Mouse (Mus musculus) cerebellum, postnatal 14 days (tissue): ENCODE results near the gene Supt16.

ENCODE experiments used
- DNase-seq, 2 experiments: peaks; one replicate each; pipeline ENCODE4 v3.0.0; 2021; ENCODE audit warnings: mixed read lengths in 2 of 2

Gene Supt16

DNA sequence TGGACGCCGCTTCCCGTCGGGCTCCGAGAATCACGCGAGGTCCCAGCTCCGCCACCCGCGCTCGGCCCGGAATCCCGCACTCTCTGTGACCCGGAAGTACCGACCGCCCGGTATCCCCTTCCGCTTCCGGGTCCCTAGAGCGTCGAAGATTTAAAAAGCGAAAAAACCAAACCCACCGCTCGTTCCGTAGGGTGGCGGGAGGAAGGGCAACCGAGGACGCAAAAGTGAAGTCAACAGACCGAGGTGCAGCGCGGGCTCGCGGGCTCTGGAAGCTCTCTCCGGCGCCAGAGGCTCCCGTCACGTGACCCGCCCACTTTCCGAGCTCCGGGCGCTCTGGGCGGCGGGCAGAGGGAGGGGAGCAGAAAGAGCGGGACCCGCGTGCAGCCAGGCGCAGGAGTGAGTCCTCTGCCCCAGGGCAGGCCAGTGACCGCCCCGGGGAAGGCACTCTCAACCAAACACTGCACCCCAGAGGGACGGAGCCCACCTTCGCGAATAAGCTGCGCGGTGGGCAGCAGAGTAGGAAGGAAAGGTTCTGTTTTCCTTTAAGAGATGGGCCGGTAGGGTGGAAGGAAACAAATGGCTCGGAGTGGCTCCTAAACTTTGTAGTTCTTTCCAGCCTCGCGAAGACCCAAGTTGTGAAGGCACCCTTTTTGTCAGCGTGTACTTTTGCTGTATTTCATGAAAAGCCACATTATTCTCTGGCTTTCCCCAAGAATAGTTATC lies at the start of gene Supt16:
Gene Supt16 (minus strand): TSS at position 261 of the 723 bp plus-strand sequence.
- peak; percentile 86 to 88 for DNase-seq

- DNase-seq: no peak
Observed at GRCm38 (mm10) chr14:52246129-52246528, 48.9 kb upstream of the Supt16 start.

DNA sequence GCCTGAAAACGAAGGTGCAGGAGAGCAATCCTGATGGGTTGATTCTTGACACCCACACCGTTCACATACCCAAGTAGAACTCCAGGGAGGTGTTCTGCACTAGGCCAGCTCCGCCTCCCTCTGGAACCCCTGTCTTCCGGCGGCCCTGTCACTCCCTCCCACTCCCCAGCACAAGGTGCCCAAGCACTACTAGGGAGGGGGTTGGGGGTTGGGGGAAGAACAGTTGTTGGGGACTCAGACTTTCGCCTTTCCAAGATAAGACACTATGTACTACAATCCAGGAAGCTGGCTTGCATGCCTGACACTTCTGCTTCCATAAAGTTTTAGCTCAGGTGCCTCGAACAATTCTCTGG lies 47.5 kb upstream of the Supt16 start:
- DNase-seq: no peak

DNA sequence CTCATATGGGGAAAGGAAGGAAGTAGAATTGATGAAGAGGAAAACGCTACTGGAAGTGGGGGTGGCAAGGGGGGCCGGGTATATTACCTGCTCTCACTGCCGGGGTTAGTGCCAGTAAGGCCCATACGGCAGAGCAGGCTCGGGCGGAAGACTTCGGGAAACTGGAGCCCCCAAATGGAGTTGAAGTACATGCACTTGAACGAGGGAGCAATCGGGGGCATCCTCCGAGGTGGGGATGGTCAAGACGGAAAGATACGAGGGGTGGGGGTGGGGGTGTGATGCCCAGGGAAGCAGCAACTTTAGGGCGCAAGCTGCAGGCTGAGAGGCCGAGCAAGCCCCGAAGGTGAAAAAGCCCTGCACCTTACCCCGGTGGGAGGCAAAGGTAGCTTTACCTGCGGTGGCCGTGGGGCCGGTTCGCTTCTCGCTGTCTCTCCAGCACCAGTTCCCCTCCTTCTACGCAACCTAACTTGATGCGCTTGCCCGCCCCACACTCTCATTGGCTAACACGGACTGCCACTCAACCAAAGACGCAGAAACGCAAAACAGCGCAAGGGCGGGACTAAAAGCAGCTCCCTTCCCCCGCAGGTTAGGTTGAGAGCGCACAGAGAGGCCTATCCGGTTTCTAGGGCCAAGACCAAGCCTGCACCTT lies 46.9 kb upstream of the Supt16 start:
- peak; percentile 100 for DNase-seq

- DNase-seq: no peak
Observed at GRCm38 (mm10) chr14:52236216-52236615, 39.0 kb upstream of the Supt16 start.

- DNase-seq: peak; percentile 9 to 12
Observed at GRCm38 (mm10) chr14:52235165-52235564, 37.9 kb upstream of the Supt16 start.

- no peak for DNase-seq
Observed at GRCm38 (mm10) chr14:52232249-52232648, 35.0 kb upstream of the Supt16 start.

GRCm38 (mm10) chr14:52225972-52226371 lies 28.8 kb upstream of the Supt16 start:
- no peak for DNase-seq

DNA sequence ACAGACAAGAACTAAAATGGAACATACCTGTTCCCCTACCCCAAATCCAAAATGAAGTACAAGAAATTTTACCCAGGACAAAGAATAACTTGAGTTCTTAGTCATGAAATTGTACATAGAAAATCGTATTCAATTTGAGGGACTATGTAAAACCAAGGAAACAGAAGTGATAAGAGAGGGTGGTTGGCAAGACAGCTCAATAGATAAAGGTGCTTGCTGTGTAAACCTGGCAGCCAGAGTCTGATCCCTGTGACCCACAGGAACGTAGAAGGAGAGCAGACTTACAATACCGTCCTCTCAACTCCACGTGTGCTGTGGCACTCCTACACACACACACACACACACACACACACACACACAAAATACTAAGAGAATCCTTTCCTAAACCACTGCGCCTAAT lies 20.0 kb upstream of the Supt16 start:
- no peak for DNase-seq

DNA sequence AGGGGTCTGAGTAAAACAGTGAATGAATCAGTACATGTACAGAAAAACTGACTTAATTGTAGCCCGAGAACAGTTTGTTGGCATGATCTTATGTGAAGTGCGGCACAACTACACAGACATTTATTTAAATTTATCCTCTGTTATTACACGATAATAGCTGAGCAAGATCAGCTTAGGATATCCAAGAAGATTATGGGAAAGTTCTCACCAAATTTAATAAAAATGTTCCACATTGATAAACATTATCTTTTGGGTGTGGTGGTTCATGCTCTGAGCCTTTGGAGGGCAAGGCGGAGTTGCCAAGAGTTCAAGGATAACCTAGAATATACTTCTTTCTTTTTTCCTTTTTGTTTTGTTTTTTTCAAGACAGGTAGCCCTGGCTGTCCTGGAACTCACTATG lies 2.2 kb upstream of the Supt16 start:
- no peak for DNase-seq

DNA sequence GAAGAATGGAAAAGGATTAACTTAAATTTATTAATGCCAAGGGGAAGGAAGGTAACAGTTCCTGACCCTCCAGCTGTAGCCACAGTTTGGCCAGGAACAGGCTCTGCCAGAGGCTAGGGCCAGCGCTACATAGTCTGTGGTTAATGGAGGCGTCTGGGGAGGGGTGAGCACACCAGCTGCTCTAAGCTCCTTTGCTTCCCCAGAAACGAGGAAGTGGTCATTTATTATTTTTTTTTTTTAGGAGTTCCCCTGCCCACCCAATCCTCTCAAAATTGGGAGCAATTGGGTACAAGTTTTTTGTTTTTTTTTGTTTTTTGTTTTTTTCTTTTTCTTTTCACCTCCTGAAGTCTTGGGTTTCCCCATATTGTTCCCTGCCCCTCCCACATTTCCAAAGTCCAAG lies 925 bp upstream of the Supt16 start:
- no peak for DNase-seq

GRCm38 (mm10) chr14:52196230-52197155 lies 723 bp downstream of the Supt16 start:
- DNase-seq: peak in 1 of 2 experiments; percentile 41

DNA sequence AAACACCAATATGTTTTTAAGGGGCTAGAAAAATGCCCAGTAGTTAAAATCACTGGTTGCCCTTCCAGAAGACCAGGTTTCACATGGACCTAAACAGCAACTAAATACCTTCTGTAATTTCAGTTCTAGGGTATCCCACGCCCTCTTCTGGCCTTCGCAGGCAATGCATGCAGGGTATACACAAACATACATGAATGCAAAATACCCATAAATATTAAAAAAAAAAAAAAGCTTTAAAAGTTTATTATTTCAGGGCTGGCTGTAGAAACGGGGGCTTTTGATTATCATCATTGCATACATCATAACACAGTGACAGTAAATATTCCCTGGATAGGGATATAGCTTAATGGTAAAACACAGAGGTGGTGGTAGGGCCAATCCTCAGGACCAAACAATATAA lies 1.5 kb downstream of the Supt16 start:
- peak; percentile 64 to 76 for DNase-seq

GRCm38 (mm10) chr14:52190740-52191359 lies 6.4 kb downstream of the Supt16 start:
- peak; percentile 38 to 52 for DNase-seq

GRCm38 (mm10) chr14:52189519-52189918 lies 7.7 kb downstream of the Supt16 start:
- DNase-seq: no peak

DNA sequence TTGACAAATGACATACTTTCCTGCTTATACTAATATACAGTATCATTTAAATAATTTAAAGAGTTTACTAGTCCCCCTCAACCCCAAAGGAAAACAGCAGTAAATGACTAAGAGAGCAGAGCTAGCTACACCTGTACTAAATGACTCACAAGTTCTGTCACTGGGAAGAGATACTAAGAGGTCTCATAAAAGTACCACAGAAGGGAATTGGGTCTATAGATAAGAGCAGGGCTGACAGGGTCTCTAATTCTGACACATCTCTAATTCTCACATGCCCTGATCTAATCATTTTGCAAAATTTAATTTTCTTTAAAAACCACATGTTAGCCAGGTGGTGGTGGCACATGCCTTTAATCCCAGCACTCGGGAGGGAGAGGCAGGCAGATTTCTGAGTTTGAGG lies 8.4 kb downstream of the Supt16 start:
- DNase-seq: no peak

- DNase-seq: no peak
Observed at GRCm38 (mm10) chr14:52166571-52166970, 30.6 kb downstream of the Supt16 start.

DNA sequence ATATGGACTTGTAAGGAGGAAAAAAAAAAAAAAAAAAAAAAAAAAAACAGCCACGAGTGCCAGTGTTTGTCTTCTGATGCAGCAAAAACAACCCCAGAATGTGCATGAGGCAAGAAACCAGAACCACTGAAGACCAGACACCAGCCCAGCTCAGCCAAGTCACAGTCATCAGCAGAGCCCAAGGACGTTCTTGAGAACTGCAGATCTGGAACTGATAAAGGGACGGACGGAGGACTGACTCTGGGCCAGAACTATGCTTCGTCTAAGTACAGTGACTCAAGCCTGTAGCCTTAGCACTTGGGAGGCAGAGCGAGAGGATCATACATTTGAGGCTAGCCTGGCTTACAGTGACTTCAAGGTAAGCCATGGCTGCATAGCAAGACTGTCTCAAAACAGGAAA lies 36.3 kb downstream of the Supt16 start:
- DNase-seq: no peak

DNA sequence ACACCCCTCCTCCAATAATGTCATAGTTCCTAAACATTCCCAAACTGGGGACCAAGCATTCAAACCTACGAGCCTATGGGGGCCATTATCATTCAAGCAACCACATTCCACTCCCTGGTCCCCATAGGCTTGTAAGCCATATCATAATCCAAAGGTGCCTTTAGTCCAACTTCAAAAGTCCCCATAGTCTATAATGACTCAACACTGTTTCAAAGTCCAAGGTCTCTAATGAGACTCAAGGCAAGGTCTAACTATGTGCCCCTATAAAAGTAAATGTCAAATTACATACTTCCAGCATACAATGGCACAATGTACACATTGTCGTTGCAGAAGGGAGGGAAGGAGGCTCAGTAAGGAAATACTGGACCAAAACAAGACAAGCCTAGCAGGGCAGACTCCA lies 42.2 kb downstream of the Supt16 start:
- DNase-seq: no peak

DNA sequence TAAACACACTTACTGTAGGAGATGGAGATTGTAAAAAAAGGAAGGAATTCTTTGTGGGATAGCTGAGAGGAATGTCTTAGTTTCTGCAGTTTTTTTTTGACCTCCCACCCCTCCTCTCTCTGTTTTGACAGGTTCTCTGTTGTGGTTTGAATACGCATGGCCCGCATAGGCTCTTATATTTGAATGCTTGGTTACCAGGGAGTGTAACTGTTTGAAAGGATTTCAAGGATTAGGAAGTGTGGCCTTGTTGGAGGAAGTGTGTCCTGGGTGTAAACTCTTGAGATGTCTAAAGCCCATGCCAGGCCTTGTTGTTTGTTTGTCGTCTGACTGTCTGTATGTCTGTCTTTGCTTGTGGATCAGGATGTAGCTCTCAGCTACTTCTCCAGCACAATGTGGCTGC lies 44.6 kb downstream of the Supt16 start:
- DNase-seq: no peak

DNA sequence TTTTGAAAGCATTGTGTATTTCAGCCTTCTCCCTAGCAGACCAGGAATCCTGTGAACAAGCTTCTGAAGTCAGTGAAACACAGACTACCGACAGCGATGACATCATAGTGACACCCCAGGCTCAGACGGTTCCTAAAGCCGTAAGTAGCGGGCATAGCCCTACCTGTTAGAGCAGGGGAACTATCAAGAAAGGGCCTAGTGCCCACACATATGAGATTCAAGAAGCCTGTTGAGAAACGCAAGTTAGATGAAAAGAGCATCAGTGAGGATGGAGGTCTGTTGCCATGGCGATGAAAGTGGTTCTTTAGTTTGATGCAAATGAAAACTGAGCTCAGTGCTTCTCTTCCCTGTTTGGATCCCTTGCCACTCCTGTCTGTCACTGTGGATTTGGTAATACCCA lies 45.0 kb downstream of the Supt16 start:
- DNase-seq: no peak

DNA sequence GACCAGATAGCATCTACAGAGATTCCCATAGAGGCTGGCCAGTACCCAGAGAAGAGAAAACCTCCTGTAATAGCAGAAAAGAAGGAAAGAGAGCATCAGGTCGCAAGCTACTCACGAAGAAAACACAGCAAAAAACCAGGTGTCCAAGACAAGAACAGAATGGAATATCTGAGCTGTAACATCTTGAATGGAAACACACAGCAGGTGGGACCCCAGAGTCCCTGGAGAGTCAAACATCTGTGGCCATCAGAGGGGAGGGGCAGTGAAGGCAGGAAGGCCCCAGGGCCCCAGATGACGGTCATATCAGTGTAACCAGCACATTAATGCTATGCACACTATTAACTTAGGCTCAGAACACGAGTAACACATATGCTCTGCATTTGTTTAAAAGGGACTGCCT lies 47.3 kb downstream of the Supt16 start:
- no peak for DNase-seq

DNA sequence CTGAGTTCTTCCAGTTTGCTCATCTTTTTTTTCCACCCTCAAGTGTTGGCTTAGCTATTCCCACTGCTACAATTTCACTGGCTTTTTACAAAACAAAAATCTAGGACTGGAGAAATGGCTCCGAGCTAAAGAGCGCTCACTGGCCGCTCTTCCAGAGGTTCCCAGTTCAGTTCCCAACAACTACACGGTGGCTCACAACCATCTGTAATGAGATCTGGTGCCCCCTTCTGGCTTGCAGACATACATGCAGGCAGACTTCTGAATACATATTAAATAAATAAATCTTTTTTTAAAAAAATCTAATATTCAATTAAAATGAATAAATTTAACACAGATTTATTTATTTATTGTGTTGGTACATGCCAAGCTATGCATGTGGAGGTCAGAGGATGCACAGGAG lies 50.7 kb downstream of the Supt16 start:
- DNase-seq: peak in 1 of 2 experiments; percentile 24
